Mouse (Mus musculus) midbrain, embryonic 13.5 days (tissue): ENCODE results near the gene Cdc42bpa. TPM values are rescaled to one million over a fixed set of nuclear protein-coding genes. Genes with fewer than 3 reads are reported as not detected.

ENCODE experiments used
- ATAC-seq: fragments of 200-750 bp; cut with Nextera tagmentation; 2 replicates; pipeline ENCODE4 v1.8.0; 2017; ENCODE audit warnings: mild to moderate bottlenecking, moderate TSS enrichment, moderate library complexity
- H3K27ac ChIP-seq: fragments of 300-500 bp; sonication (generic); 2 replicates; pipeline ENCODE4 v1.5.1; 2015; ENCODE audit warnings: inconsistent platforms, mild to moderate bottlenecking, moderate library complexity
- H3K27me3 ChIP-seq: fragments of 300-500 bp; sonication (generic); 2 replicates; pipeline ENCODE4 v1.6.1; 2015; ENCODE audit warnings: mild to moderate bottlenecking, inconsistent platforms
- H3K36me3 ChIP-seq: fragments of 300-500 bp; sonication (generic); 2 replicates; pipeline ENCODE4 v1.6.1; 2015; ENCODE audit warnings: mild to moderate bottlenecking, inconsistent platforms
- H3K4me1 ChIP-seq: fragments of 300-500 bp; sonication (generic); replicated peaks from 2 replicates; pipeline ENCODE4 v1.6.1; 2015; ENCODE audit warnings: inconsistent platforms
- H3K4me2 ChIP-seq: fragments of 300-500 bp; sonication (generic); replicated peaks from 2 replicates; pipeline ENCODE4 v1.6.1; 2015; ENCODE audit warnings: moderate library complexity, mild to moderate bottlenecking, inconsistent platforms
- H3K4me3 ChIP-seq: fragments of 300-500 bp; sonication (generic); replicated peaks from 2 replicates; pipeline ENCODE4 v1.5.1; 2015; ENCODE audit warnings: mild to moderate bottlenecking, inconsistent platforms
- H3K9ac ChIP-seq: fragments of 300-500 bp; sonication (generic); replicated peaks from 2 replicates; pipeline ENCODE4 v1.6.1; 2015; ENCODE audit warnings: mild to moderate bottlenecking, inconsistent platforms
- H3K9me3 ChIP-seq: fragments of 300-500 bp; sonication (generic); 2 replicates; pipeline ENCODE4 v1.6.1; 2016; ENCODE audit warnings: mild to moderate bottlenecking, inconsistent platforms
- WGBS: fragments of 180-500 bp; shearing (Covaris S2); methylation state at CpG from one replicate; pipeline ENCODE4 v1.1.7; 2015; 5-methylcytosine and 5-hydroxymethylcytosine counted together
- polyA plus RNA-seq: library from polyadenylated mRNA; unstranded; fragments of >200 nt; fragmentation: Nextera tagmentation; extraction: Ambion mirVana; gene quantifications from 2 replicates; pipeline ENCODE4 v1.2.1, GENCODE M21; 2015

Gene Cdc42bpa
- polyA plus RNA-seq, 1 experiment from 2014 or later, result 20.8 TPM

- H3K36me3 ChIP-seq, result no peaks in the 10 kb centered on the region
- H3K4me3 ChIP-seq, result no peak overlapping the region
- no peak overlapping the region for H3K9ac ChIP-seq
- no peaks in the 10 kb centered on the region for H3K4me1 ChIP-seq
- H3K27ac ChIP-seq, result no peak overlapping the region
- no peaks in the 10 kb centered on the region for H3K9me3 ChIP-seq
- no peak for ATAC-seq
- peaks cover 5% of the 10 kb centered on the region for H3K27me3 ChIP-seq
- 90% methylated on average over 4 of the region's 4 CpGs for WGBS
- no peak overlapping the region for H3K4me2 ChIP-seq
These were observed 228.7 kb downstream of the Cdc42bpa start for GRCm38 (mm10) chr1:180188951-180189350.

GRCm38 (mm10) chr1:180191112-180191511, 230.8 kb downstream of the Cdc42bpa start:
- Histone ChIP-seq H3K9me3 (no peaks in the 10 kb centered on the region), H3K4me3 (no peak overlapping the region), H3K27me3 (peaks cover 16% of the 10 kb centered on the region), H3K36me3 (no peaks in the 10 kb centered on the region), H3K9ac (no peak overlapping the region), H3K27ac (no peak overlapping the region), H3K4me1 (peaks cover 8% of the 10 kb centered on the region), H3K4me2 (no peak overlapping the region)
- 86% methylated on average over 8 of the region's 8 CpGs for WGBS
- no peak for ATAC-seq

- Histone ChIP-seq H3K4me3 (no peak overlapping the region), H3K4me2 (no peak overlapping the region), H3K36me3 (no peaks in the 10 kb centered on the region), H3K27ac (no peak overlapping the region), H3K27me3 (peaks cover 16% of the 10 kb centered on the region), H3K9ac (no peak overlapping the region), H3K9me3 (no peaks in the 10 kb centered on the region), H3K4me1 (peaks cover 12% of the 10 kb centered on the region)
- 74% methylated on average over 7 of the region's 7 CpGs for WGBS
- no peak for ATAC-seq
These were observed 231.5 kb downstream of the Cdc42bpa start for GRCm38 (mm10) chr1:180191651-180192220.

- peaks cover 12% of the 10 kb centered on the region for H3K4me1 ChIP-seq
- H3K27me3 ChIP-seq, result peaks cover 16% of the 10 kb centered on the region
- no peaks in the 10 kb centered on the region for H3K9me3 ChIP-seq
- H3K36me3 ChIP-seq, result no peaks in the 10 kb centered on the region
- no peak overlapping the region for H3K4me3 ChIP-seq
- 57% methylated on average over 4 of the region's 4 CpGs for WGBS
- no peak for ATAC-seq
- no peak overlapping the region for H3K9ac ChIP-seq
- H3K4me2 ChIP-seq, result no peak overlapping the region
- no peak overlapping the region for H3K27ac ChIP-seq
These were observed 232.6 kb downstream of the Cdc42bpa start for GRCm38 (mm10) chr1:180192866-180193265.

- Histone ChIP-seq H3K4me2 (no peak overlapping the region), H3K27ac (no peak overlapping the region), H3K9me3 (no peaks in the 10 kb centered on the region), H3K4me1 (peaks cover 12% of the 10 kb centered on the region), H3K36me3 (no peaks in the 10 kb centered on the region), H3K27me3 (peaks cover 16% of the 10 kb centered on the region), H3K4me3 (no peak overlapping the region), H3K9ac (no peak overlapping the region)
- WGBS, result 88% methylated on average over 8 of the region's 8 CpGs
- ATAC-seq, result no peak
These were observed 233.2 kb downstream of the Cdc42bpa start for GRCm38 (mm10) chr1:180193391-180193935.

GRCm38 (mm10) chr1:180194048-180194447, 233.8 kb downstream of the Cdc42bpa start:
- Histone ChIP-seq H3K27ac (no peak overlapping the region), H3K27me3 (peaks cover 16% of the 10 kb centered on the region), H3K4me1 (peaks cover 12% of the 10 kb centered on the region), H3K36me3 (no peaks in the 10 kb centered on the region), H3K9me3 (no peaks in the 10 kb centered on the region), H3K4me2 (no peak overlapping the region), H3K9ac (no peak overlapping the region), H3K4me3 (no peak overlapping the region)
- ATAC-seq, result no peak
- 89% methylated on average over 9 of the region's 9 CpGs for WGBS

- no peak overlapping the region for H3K27ac ChIP-seq
- H3K4me1 ChIP-seq, result peaks cover 12% of the 10 kb centered on the region
- no peak for ATAC-seq
- H3K27me3 ChIP-seq, result peaks cover 16% of the 10 kb centered on the region
- H3K4me2 ChIP-seq, result peak overlapping the region; percentile 93
- H3K9me3 ChIP-seq, result no peaks in the 10 kb centered on the region
- peak overlapping the region; percentile 67 for H3K4me3 ChIP-seq
- no peaks in the 10 kb centered on the region for H3K36me3 ChIP-seq
- H3K9ac ChIP-seq, result peak overlapping the region; percentile 59
- WGBS, result 32% methylated on average over 9 of the region's 9 CpGs
These were observed 234.7 kb downstream of the Cdc42bpa start for GRCm38 (mm10) chr1:180194781-180195471.

GRCm38 (mm10) chr1:180195703-180196381, 235.6 kb downstream of the Cdc42bpa start:
- ATAC-seq, result peak; percentile 100
- peaks cover 12% of the 10 kb centered on the region for H3K4me1 ChIP-seq
- H3K4me2 ChIP-seq, result peak overlapping the region; percentile 93
- peak overlapping the region; percentile 67 for H3K4me3 ChIP-seq
- WGBS, result 1% methylated on average over 57 of the region's 57 CpGs
- no peaks in the 10 kb centered on the region for H3K36me3 ChIP-seq
- H3K27me3 ChIP-seq, result peaks cover 16% of the 10 kb centered on the region
- H3K9ac ChIP-seq, result peak overlapping the region; percentile 59
- no peaks in the 10 kb centered on the region for H3K9me3 ChIP-seq
- no peak overlapping the region for H3K27ac ChIP-seq

- Histone ChIP-seq H3K4me1 (peaks cover 12% of the 10 kb centered on the region), H3K36me3 (no peaks in the 10 kb centered on the region), H3K4me3 (0 out of 2 replicates have a peak overlapping the region, but pooled peaks have one; percentile 67), H3K27ac (no peak overlapping the region), H3K27me3 (peaks cover 16% of the 10 kb centered on the region), H3K9ac (peak overlapping the region; percentile 55; the same call in 1 of the 2 replicates), H3K4me2 (peak overlapping the region; percentile 93), H3K9me3 (no peaks in the 10 kb centered on the region)
- no peak for ATAC-seq
- WGBS, result 92% methylated on average over 9 of the region's 9 CpGs
These were observed 236.2 kb downstream of the Cdc42bpa start for GRCm38 (mm10) chr1:180196508-180196907.

- 92% methylated on average over 3 of the region's 3 CpGs for WGBS
- Histone ChIP-seq H3K4me1 (peaks cover 12% of the 10 kb centered on the region), H3K4me2 (no peak overlapping the region), H3K9ac (no peak overlapping the region), H3K27me3 (peaks cover 13% of the 10 kb centered on the region; the same call in 1 of the 2 replicates), H3K4me3 (no peak overlapping the region), H3K9me3 (no peaks in the 10 kb centered on the region), H3K36me3 (no peaks in the 10 kb centered on the region), H3K27ac (no peak overlapping the region)
- no peak for ATAC-seq
These were observed 237.7 kb downstream of the Cdc42bpa start for GRCm38 (mm10) chr1:180197956-180198355.

GRCm38 (mm10) chr1:180198959-180199714, 238.9 kb downstream of the Cdc42bpa start, which contains the start of gene Coq8a:
Coq8a (minus strand) TSS chr1:180199602.
- H3K27me3 ChIP-seq, result peaks cover 9% of the 10 kb centered on the region; the same call in 1 of the 2 replicates
- WGBS, result 76% methylated on average over 4 of the region's 4 CpGs
- no peak within 1 kb of the TSS for H3K4me3 ChIP-seq
- no peaks in the 10 kb centered on the region for H3K36me3 ChIP-seq
- no peak for ATAC-seq
- no peak within 1 kb of the TSS for H3K27ac ChIP-seq
- no peak within 1 kb of the TSS for H3K4me2 ChIP-seq
- 0 out of 2 replicates have a peak, but pooled peaks cover 1% of the 10 kb centered on the region for H3K9me3 ChIP-seq
- H3K9ac ChIP-seq, result no peak within 1 kb of the TSS
- H3K4me1 ChIP-seq, result peaks cover 12% of the 10 kb centered on the region
